Mouse (Mus musculus) left cerebral cortex, adult 6 months (tissue): ENCODE results near the gene Icos. TPM values are rescaled to one million over a fixed set of nuclear protein-coding genes. Genes with fewer than 3 reads are reported as not detected.

Source experiments
- long read RNA-seq, 2 experiments: library from polyadenylated mRNA; unstranded; transcript quantifications; one replicate each; pipeline ENCODE4 v2.0.0; 2019 to 2020
- polyA plus RNA-seq: library from polyadenylated mRNA; unstranded; fragments of <200 nt; fragmentation: Nextera tagmentation; gene quantifications from 2 replicates; pipeline ENCODE4 v1.2.3, GENCODE M21; 2021

The Icos gene
- polyA plus RNA-seq: not detected in 2 replicates
- long read RNA-seq, experiment 1, partial matches to known transcripts: 0 of 1 reads
- long read RNA-seq, experiment 1, other reads (novel, unspliced or antisense): 1 of 1 reads
- long read RNA-seq, experiment 2: 0 reads

DNA sequence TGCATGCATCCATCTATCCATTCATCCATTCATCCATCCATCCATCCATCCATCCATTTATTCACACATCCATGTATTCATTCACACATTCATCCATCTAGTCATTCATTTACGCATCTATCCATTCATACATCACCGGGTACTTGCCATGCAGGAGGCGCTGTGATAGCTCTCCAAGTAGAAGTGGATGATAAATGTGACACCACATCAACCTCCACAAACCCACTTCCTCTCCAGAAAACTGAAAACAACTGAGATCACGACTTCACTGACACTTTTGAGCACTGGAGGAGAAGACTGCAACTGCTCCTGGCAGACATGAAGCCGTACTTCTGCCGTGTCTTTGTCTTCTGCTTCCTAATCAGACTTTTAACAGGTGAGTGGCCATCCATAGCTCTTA is at the start of gene Icos:
TSS of gene Icos (plus strand) at position 287 of the 400 bp plus-strand sequence.

Other genes starting within 250 kb of the Icos start
- gene Ctla4, start 90.9 kb upstream of the Icos start, polyA plus RNA-seq: not detected in 2 replicates